ENCODE assay signal across 28 mouse cellular contexts in genomic region chr19:25863312-25863711, GRCm38 (mm10).
DNase-seq lines count a peak whose midpoint lies in the region; ATAC-seq lines count a peak whose summit lies in the region.
"Had no signal": no experiment of that assay in that cellular context is flagged by ENCODE, and none has a peak within 500 bp of the region (broad histone marks: within the 10 kb centered on the region; RNA-seq: fewer than 3 reads in every experiment).

No protein-coding gene starts in this region.

- no peak overlapping the region for H3K9ac ChIP-seq in kidney, embryonic 14.5 days (ENCODE audit: low read depth, low read length)
- no peak overlapping the region for H3K9ac ChIP-seq in kidney, embryonic 15.5 days
- no peak overlapping the region for H3K9ac ChIP-seq in forebrain, embryonic 15.5 days (replicated peaks)
- H3K9ac ChIP-seq: embryonic facial prominence, embryonic 13.5 days; forebrain, embryonic 13.5 days; forebrain, postnatal 0 days; hindbrain, embryonic 12.5 days; hindbrain, embryonic 15.5 days had no signal

- WGBS in kidney, embryonic 14.5 days: 48% methylated on average over 1 of the region's 1 CpGs
- 53% methylated on average over 1 of the region's 1 CpGs for WGBS in kidney, embryonic 15.5 days
- 71% methylated on average over 1 of the region's 1 CpGs for WGBS in forebrain, embryonic 15.5 days

- no peak overlapping the region for H3K4me3 ChIP-seq in kidney, embryonic 14.5 days (ENCODE audit: low read length)
- no peak overlapping the region for H3K4me3 ChIP-seq in kidney, embryonic 15.5 days (replicated peaks)
- H3K4me3 ChIP-seq in forebrain, embryonic 15.5 days: no peak overlapping the region
- H3K4me3 ChIP-seq: embryonic facial prominence, embryonic 10.5 days; embryonic facial prominence, embryonic 13.5 days; forebrain, embryonic 10.5 days; forebrain, embryonic 13.5 days; gastrocnemius, adult 2 months; hindbrain, embryonic 12.5 days; hindbrain, embryonic 15.5 days had no signal

- H3K27me3 ChIP-seq in kidney, embryonic 14.5 days (ENCODE audit: control insufficient read depth, insufficient read depth, low read length): no peaks in the 10 kb centered on the region
- no peaks in the 10 kb centered on the region for H3K27me3 ChIP-seq in kidney, embryonic 15.5 days
- no peaks in the 10 kb centered on the region for H3K27me3 ChIP-seq in forebrain, embryonic 15.5 days
- H3K27me3 ChIP-seq: CH12.LX; embryonic facial prominence, embryonic 13.5 days; forebrain, embryonic 13.5 days; hindbrain, embryonic 12.5 days; hindbrain, embryonic 15.5 days had no signal

- H3K4me2 ChIP-seq in kidney, embryonic 14.5 days (replicated peaks; ENCODE audit: low read depth, low read length): no peak overlapping the region
- H3K4me2 ChIP-seq in kidney, embryonic 15.5 days: no peak overlapping the region
- H3K4me2 ChIP-seq in forebrain, embryonic 15.5 days (replicated peaks): no peak overlapping the region
- H3K4me2 ChIP-seq: embryonic facial prominence, embryonic 13.5 days; forebrain, embryonic 13.5 days; heart, embryonic 11.5 days; hindbrain, embryonic 12.5 days; hindbrain, embryonic 15.5 days had no signal

- ATAC-seq in kidney, embryonic 14.5 days (ENCODE audit: low FRiP score, low TSS enrichment): no peak
- ATAC-seq in kidney, embryonic 15.5 days (replicated peaks; ENCODE audit: low FRiP score): peak; percentile 67; the same call in 1 of the 2 replicates
- ATAC-seq in forebrain, embryonic 15.5 days (replicated peaks): no peak
- ATAC-seq: forebrain, embryonic 13.5 days; forebrain, postnatal 0 days; Patski had no signal

- H3K27ac ChIP-seq in kidney, embryonic 14.5 days (ENCODE audit: low read depth, low read length): no peak overlapping the region
- peak overlapping the region; percentile 71 for H3K27ac ChIP-seq in kidney, embryonic 15.5 days
- H3K27ac ChIP-seq in forebrain, embryonic 15.5 days (replicated peaks): no peak overlapping the region
- H3K27ac ChIP-seq: embryonic facial prominence, embryonic 10.5 days; embryonic facial prominence, embryonic 13.5 days; forebrain, embryonic 10.5 days; forebrain, embryonic 13.5 days; gastrocnemius, adult 2 months; hindbrain, embryonic 12.5 days; hindbrain, embryonic 15.5 days had no signal

- no peaks in the 10 kb centered on the region for H3K4me1 ChIP-seq in kidney, embryonic 14.5 days (ENCODE audit: control insufficient read depth, insufficient read depth, low read length)
- H3K4me1 ChIP-seq in kidney, embryonic 15.5 days: peaks cover 4% of the 10 kb centered on the region; the same call in 1 of the 2 replicates
- H3K4me1 ChIP-seq in forebrain, embryonic 15.5 days: no peaks in the 10 kb centered on the region
- H3K4me1 ChIP-seq: embryonic facial prominence, embryonic 13.5 days; forebrain, embryonic 13.5 days; hindbrain, embryonic 15.5 days had no signal

- no peaks in the 10 kb centered on the region for H3K36me3 ChIP-seq in kidney, embryonic 14.5 days (ENCODE audit: control insufficient read depth, insufficient read depth, low read length)
- H3K36me3 ChIP-seq in kidney, embryonic 15.5 days: no peaks in the 10 kb centered on the region
- no peaks in the 10 kb centered on the region for H3K36me3 ChIP-seq in forebrain, embryonic 15.5 days
- H3K36me3 ChIP-seq: embryonic facial prominence, embryonic 10.5 days; embryonic facial prominence, embryonic 13.5 days; forebrain, embryonic 10.5 days; G1E; hindbrain, embryonic 12.5 days; hindbrain, embryonic 15.5 days had no signal

- no peaks in the 10 kb centered on the region for H3K9me3 ChIP-seq in kidney, embryonic 14.5 days (ENCODE audit: control insufficient read depth, low read length)
- H3K9me3 ChIP-seq in kidney, embryonic 15.5 days (replicated peaks): no peaks in the 10 kb centered on the region
- no peaks in the 10 kb centered on the region for H3K9me3 ChIP-seq in forebrain, embryonic 15.5 days
- H3K9me3 ChIP-seq: embryonic facial prominence, embryonic 10.5 days; embryonic facial prominence, embryonic 13.5 days; forebrain, embryonic 10.5 days; forebrain, embryonic 13.5 days; hindbrain, embryonic 12.5 days; hindbrain, embryonic 15.5 days had no signal

- DNase-seq in kidney, adult 18-20 months: peak; percentile 7
- DNase-seq in kidney, postnatal 14 days: peak; percentile 37
- no peak for DNase-seq in thymus, postnatal 0 days (ENCODE audit: low spot score)
- DNase-seq in adrenal gland, postnatal 14 days: no peak
- DNase-seq: adrenal gland, postnatal 25 days; B cell, adult 2 months; cerebellum, adult 11-12 months; cerebellum, adult 8-10 months; cerebellum, postnatal 10 days; cerebellum, postnatal 36 days; embryo, embryonic 11 days; forebrain, postnatal 0 days; gastrocnemius, adult 2 months; gastrocnemius, postnatal 14 days; heart, adult 11 months had no signal

Comparison
In these comparisons a context has a peak if more than half of its experiments do, and no peak if none do; other contexts are left out.
1. DNase-seq: peak in kidney, adult 18-20 months (single experiment) and kidney, postnatal 14 days (single experiment); none in thymus, postnatal 0 days (single experiment) and adrenal gland, postnatal 14 days (single experiment).